Mouse (Mus musculus): ENCODE data around the gene 9530053A07Rik.

DNA sequence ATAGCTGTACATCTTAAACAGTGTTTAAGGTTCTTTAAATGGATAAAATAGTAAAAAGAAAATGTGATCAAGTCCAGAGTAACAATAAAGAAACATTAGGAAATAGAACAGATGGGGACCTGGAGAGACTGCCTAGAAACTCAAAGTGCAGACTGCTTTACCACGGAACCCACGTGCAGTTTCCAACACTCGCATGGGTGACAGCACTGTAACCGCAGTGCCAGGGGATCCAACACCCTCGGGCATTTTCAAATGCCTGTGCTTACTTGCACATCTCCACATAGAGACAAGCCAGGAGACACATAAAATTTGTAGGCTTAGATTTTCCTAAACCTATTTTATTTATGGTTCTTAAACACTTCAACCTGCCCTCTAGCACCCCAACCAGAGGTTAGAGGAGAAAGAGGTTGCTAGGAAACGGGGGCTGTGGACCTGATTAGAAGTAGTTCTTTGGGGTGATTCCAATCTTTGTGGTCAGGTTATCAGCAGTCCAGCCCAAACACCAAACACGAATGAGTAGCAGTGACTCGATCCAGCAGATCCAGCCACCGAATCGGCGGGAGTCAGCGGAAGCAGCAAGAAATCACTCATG is 79.2 kb downstream of the 9530053A07Rik start:
- TF ChIP-seq POLR2A (IDR thresholded peaks at IDR 0.05; ENCODE audit: control insufficient read depth, extremely low read depth, insufficient read depth, low read length, poor library complexity): no peak
- TF ChIP-seq CTCF (IDR thresholded peaks at IDR 0.05; ENCODE audit: borderline replicate concordance, control insufficient read depth, extremely low read depth, insufficient read depth, low read length, poor library complexity): no peak
